13 mouse cellular contexts compared by ENCODE assay signal in genomic region chr5:17849582-17849981, GRCm38 (mm10). TPM values are rescaled to one million over a fixed set of nuclear protein-coding genes. Genes with fewer than 3 reads are reported as not detected.
DNase-seq lines count a peak whose midpoint lies in the region; ATAC-seq and TF ChIP-seq lines count a peak whose summit lies in the region.
"Had no signal": no experiment of that assay in that cellular context is flagged by ENCODE, and none has a peak within 500 bp of the region (broad histone marks: within the 10 kb centered on the region; RNA-seq: fewer than 3 reads in every experiment).

No protein-coding gene starts in this region.

- intact Hi-C loops in left cerebral cortex, postnatal 10 days (cut with DNase I): no loop called here

- no peak overlapping the region for H3K4me2 ChIP-seq in liver, embryonic 11.5 days
- peak overlapping the region; percentile 42; the same call in 1 of the 2 replicates for H3K4me2 ChIP-seq in heart, embryonic 16.5 days (ENCODE audit: low read depth, low read length)
- H3K4me2 ChIP-seq: forebrain, embryonic 12.5 days had no signal

- TF ChIP-seq CTCF in liver, adult 2 months (IDR thresholded peaks at IDR 0.05; ENCODE audit: low read depth, low read length): no peak

- H3K36me3 ChIP-seq in liver, adult 2 months (ENCODE audit: control insufficient read depth, insufficient read depth, low read length): no peaks in the 10 kb centered on the region
- H3K36me3 ChIP-seq in liver, embryonic 11.5 days (ENCODE audit: control insufficient read depth, insufficient read depth, low read length): no peaks in the 10 kb centered on the region
- no peaks in the 10 kb centered on the region for H3K36me3 ChIP-seq in heart, embryonic 16.5 days (ENCODE audit: control insufficient read depth, insufficient read depth)
- H3K36me3 ChIP-seq: forebrain, embryonic 12.5 days had no signal

- no peaks in the 10 kb centered on the region for H3K27me3 ChIP-seq in liver, adult 2 months (ENCODE audit: control insufficient read depth, insufficient read depth, low read length)
- no peaks in the 10 kb centered on the region for H3K27me3 ChIP-seq in liver, embryonic 11.5 days (replicated peaks; ENCODE audit: control insufficient read depth, insufficient read depth, low read length)
- H3K27me3 ChIP-seq in heart, embryonic 16.5 days (ENCODE audit: control insufficient read depth, insufficient read depth, low read length): no peaks in the 10 kb centered on the region
- H3K27me3 ChIP-seq: forebrain, embryonic 12.5 days had no signal

- no peak for TF ChIP-seq POLR2A in liver, adult 2 months (IDR thresholded peaks at IDR 0.05; ENCODE audit: extremely low read depth, insufficient read depth, low read length)

- no peak overlapping the region for H3K9ac ChIP-seq in liver, adult 2 months (ENCODE audit: low read depth, low read length)
- no peak overlapping the region for H3K9ac ChIP-seq in liver, embryonic 11.5 days (ENCODE audit: low read depth, low read length)
- peak overlapping the region; percentile 51; the same call in 1 of the 2 replicates for H3K9ac ChIP-seq in heart, embryonic 16.5 days (ENCODE audit: low read length)
- H3K9ac ChIP-seq: forebrain, embryonic 12.5 days had no signal

- H3K4me1 ChIP-seq in liver, adult 2 months (ENCODE audit: control insufficient read depth, insufficient read depth, low read length): peaks cover 3% of the 10 kb centered on the region; the same call in 1 of the 2 replicates
- H3K4me1 ChIP-seq in liver, embryonic 11.5 days (replicated peaks; ENCODE audit: control insufficient read depth, insufficient read depth, low read length): no peaks in the 10 kb centered on the region
- peaks cover 7% of the 10 kb centered on the region; the same call in 1 of the 2 replicates for H3K4me1 ChIP-seq in heart, embryonic 16.5 days (ENCODE audit: control insufficient read depth, insufficient read depth, low read length)
- H3K4me1 ChIP-seq: forebrain, embryonic 12.5 days had no signal

- no peaks in the 10 kb centered on the region for H3K9me3 ChIP-seq in liver, embryonic 11.5 days (ENCODE audit: control insufficient read depth, low read length)
- no peaks in the 10 kb centered on the region for H3K9me3 ChIP-seq in heart, embryonic 16.5 days (replicated peaks; ENCODE audit: control insufficient read depth, low read length)
- H3K9me3 ChIP-seq: forebrain, embryonic 12.5 days had no signal

- WGBS in liver, adult 2 months: 73% methylated on average over 1 of the region's 1 CpGs
- 69% methylated on average over 1 of the region's 1 CpGs for WGBS in liver, embryonic 11.5 days
- WGBS in heart, embryonic 16.5 days: 35% methylated on average over 1 of the region's 1 CpGs

- no peaks in the 10 kb centered on the region for H3K79me2 ChIP-seq in liver, adult 2 months (ENCODE audit: control insufficient read depth, insufficient read depth, low read length)

- no peak for ATAC-seq in liver, embryonic 11.5 days (replicated peaks; ENCODE audit: low FRiP score)
- ATAC-seq in heart, embryonic 16.5 days (replicated peaks; ENCODE audit: extremely low read depth, insufficient read depth, low FRiP score): peak; percentile 94

- H3K27ac ChIP-seq in liver, adult 2 months (replicated peaks; ENCODE audit: insufficient read depth, low read depth, low read length): no peak overlapping the region
- no peak overlapping the region for H3K27ac ChIP-seq in liver, embryonic 11.5 days (ENCODE audit: low read depth, low read length)
- peak overlapping the region; percentile 20; the same call in 1 of the 2 replicates for H3K27ac ChIP-seq in heart, embryonic 16.5 days (ENCODE audit: low read length)
- H3K27ac ChIP-seq: forebrain, embryonic 12.5 days had no signal

- DNase-seq in liver, adult 2 months (ENCODE audit: extremely low read depth, low read depth, low spot score): peak; percentile 91
- DNase-seq in liver, embryonic 11.5 days (ENCODE audit: low spot score): no peak
- DNase-seq in adrenal gland, postnatal 25 days: peak; percentile 17
- DNase-seq in lung, postnatal 4 days: peak; percentile 28 to 36
- DNase-seq in left cerebral cortex, postnatal 10 days (ENCODE audit: extremely low spot score in 1 of 2, low spot score in 2 of 2): no peak
- no peak for DNase-seq in right cerebral cortex, postnatal 10 days (ENCODE audit: low spot score in 2 of 2)
- DNase-seq in testis, postnatal 14 days (ENCODE audit: low spot score): no peak
- DNase-seq: cerebellum, postnatal 25 days; kidney, adult 11 months; layer of hippocampus, postnatal 36 days; thymus, postnatal 25 days had no signal

- H3K4me3 ChIP-seq in liver, adult 2 months (ENCODE audit: insufficient read depth, low read depth, low read length): no peak overlapping the region
- no peak overlapping the region for H3K4me3 ChIP-seq in liver, embryonic 11.5 days (ENCODE audit: low read depth, low read length)
- peak overlapping the region; percentile 37 for H3K4me3 ChIP-seq in heart, embryonic 16.5 days (ENCODE audit: low read length)
- H3K4me3 ChIP-seq: forebrain, embryonic 12.5 days had no signal

RNA-seq across cellular contexts. Expression of gene Cd36, which starts 39.0 kb away (rescaled TPM):
- 62.4 and 73.3 TPM in 2 replicates for total RNA-seq in liver, adult 2 months (2014; rRNA removed)
- 3.6 and 19.7 TPM in 2 replicates for polyA plus RNA-seq in liver, adult 2 months (2012; rRNA removed)
- 11.3 and 11.9 TPM in 2 replicates for polyA plus RNA-seq in liver, embryonic 11.5 days (2014; fragmentation: Nextera tagmentation; extraction: Ambion mirVana)
- 361 and 381 TPM in 2 replicates for total RNA-seq in adrenal gland, postnatal 25 days (2021)
- 202 and 223 TPM in 2 replicates for polyA plus RNA-seq in heart, embryonic 16.5 days (2015; fragmentation: Nextera tagmentation; extraction: Ambion mirVana)
- 1 to 10 TPM; 3.5 to 3.8 TPM for total RNA-seq in left cerebral cortex, postnatal 10 days (2021)

Comparison
In these comparisons a context has a peak if more than half of its experiments do, and no peak if none do; other contexts are left out.
1. DNase-seq: peak in liver, adult 2 months (single experiment), adrenal gland, postnatal 25 days (single experiment) and lung, postnatal 4 days (2 of 2); none in liver, embryonic 11.5 days (single experiment), left cerebral cortex, postnatal 10 days (0 of 2), right cerebral cortex, postnatal 10 days (0 of 2) and testis, postnatal 14 days (single experiment).
2. RNA of gene Cd36, which starts 39.0 kb away (total RNA-seq): 361 to 381 TPM in adrenal gland, postnatal 25 days and 62.4 to 73.3 TPM in liver, adult 2 months; 3.5 to 3.8 TPM in left cerebral cortex, postnatal 10 days; every median in the first group is over 10 times any median in the second.